Mouse (Mus musculus) granulocyte monocyte progenitor cell, adult 5-6 weeks (primary cell): ENCODE results near the gene Rapgef4. TPM values are rescaled to one million over a fixed set of nuclear protein-coding genes. Genes with fewer than 3 reads are reported as not detected.
A peak's percentile ranks its signal among the peaks of the same experiment; 100 is the strongest.

ENCODE experiments used
- ATAC-seq: replicated peaks from 2 replicates; pipeline ENCODE4 v1.8.0; 2016; ENCODE audit warnings: mild to moderate bottlenecking, moderate TSS enrichment, inconsistent platforms; ENCODE audit not compliant: poor library complexity, severe bottlenecking
- total RNA-seq, 2 experiments: library from RNA; stranded (forward) in 1 of 2; stranded (reverse) in 1 of 2; fragments of 200-712, 200-1000 nt in 1 of 2; fragments of >200 nt in 1 of 2; fragmentation: Nextera tagmentation in 1 of 2; gene quantifications; 2 replicates each; pipeline ENCODE4 v1.2.3; 2014 to 2017

Gene Rapgef4
- total RNA-seq, 2 experiments from 2014 or later: 2.6 to 5.3 TPM

DNA sequence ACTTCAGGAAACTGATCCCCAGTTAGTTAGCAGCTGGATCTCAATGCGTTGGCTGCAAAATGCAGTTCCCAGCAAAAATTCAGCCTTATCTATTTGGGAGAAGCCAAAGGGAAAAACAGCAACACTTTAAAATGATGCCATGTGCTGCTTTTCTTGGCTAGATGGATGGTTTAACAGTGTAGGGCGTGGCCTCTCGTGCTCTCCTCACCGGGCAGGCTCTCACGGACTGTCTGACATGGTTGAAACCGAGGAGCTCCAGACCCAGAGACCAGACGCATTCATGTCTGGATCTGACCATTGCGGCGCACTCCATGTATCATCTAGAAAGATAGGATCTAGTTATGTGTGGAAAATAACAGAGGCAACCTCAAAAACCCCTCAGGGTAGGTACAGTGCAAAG lies 87.5 kb downstream of the Rapgef4 start:
- no peak for ATAC-seq

DNA sequence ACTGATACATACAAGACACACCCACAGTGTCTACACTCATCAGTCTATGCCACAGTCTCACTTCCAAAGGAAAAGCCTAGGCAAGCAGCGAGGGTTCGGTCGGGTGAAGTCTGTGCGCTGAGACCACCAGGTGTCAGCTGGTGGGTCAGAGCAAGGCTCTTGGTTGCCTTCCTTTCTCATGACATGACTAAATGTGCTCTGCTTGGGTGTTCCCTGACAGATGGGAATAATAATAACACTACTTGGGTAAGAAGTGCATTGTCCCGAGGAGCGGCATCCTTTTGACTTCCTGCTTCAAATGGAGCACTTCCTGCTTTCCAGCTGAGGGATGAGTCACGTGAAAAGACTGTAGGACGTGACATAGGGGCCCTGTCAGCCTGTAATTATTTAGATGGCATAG lies 89.0 kb downstream of the Rapgef4 start:
- peak; percentile 63 for ATAC-seq

DNA sequence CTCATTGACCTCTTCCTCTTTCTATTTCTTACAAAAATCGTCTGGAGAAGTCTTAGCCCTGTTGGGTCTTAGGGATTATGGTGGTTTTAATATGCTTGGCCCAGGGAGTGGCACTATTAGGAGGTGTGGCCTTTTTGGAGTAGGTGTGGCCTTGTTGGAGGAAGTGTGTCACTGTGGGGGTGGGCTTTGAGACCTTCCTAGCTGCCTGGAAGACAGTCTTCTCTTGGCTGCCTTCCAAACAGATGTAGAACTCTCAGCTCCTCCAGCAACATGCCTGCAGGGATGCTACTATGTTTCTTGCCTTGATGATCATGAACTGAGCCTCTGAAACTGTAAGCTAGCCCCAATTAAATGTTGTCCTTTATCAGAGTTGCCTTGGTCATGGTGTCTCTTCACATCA lies 92.1 kb downstream of the Rapgef4 start:
- 0 out of 2 replicates have a peak, but pooled peaks have one; percentile 18 for ATAC-seq

DNA sequence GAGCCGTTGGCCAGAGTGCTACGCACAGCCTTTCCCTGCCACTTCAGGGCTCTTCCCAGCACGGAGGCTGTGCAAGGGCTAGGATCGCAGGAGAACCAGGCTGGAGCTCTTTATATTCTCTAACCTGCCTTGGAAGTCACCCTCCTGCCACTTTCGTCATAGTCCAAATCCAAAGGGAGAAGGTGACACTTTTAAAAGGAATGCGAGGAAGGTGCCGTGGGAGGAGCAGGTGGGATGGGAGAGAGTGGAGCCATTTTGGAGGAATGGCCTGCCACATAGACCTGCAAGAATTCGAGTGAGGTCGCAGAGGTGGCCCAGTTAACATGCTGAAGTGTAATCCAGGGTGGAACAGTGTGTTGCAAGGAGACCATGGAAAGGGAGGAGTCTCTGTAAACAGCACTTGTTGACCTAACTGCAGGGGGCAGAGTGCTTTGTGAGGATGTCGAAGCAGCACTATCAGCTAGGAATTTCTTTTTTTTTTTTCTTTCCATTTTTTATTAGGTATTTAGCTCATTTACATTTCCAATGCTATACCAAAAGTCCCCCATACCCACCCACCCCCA lies 94.0 kb downstream of the Rapgef4 start:
- ATAC-seq: no peak

DNA sequence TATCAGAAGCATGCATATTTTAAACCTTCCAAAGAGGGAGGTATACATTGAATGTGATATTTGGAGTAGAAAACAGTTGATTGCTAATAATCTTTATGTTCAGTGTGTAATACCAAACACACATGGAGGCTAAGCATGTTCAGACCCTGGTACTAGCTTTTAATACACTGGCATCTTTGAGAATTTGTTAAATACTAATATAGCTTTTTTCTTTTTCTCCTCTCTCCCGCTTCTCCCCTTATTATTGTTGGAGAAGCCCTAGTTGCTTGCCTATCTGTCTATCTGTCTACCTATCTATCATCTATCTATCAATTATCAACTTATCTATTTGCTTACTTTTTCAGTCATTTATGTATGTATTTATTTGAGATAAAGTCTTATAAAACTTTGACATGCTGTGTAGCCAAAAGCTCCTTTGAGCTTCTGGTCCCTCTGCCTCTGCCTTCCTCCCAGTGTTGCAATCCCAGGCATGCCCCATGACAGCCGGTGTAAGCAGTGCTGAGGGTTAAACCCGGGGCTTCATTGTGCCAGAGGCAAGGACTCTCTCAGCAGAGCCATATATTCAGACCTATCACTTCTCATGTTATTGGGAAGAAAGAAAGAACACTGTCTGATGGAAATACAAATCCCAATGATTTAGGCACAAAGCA lies 96.6 kb downstream of the Rapgef4 start:
- peak; percentile 57 for ATAC-seq

DNA sequence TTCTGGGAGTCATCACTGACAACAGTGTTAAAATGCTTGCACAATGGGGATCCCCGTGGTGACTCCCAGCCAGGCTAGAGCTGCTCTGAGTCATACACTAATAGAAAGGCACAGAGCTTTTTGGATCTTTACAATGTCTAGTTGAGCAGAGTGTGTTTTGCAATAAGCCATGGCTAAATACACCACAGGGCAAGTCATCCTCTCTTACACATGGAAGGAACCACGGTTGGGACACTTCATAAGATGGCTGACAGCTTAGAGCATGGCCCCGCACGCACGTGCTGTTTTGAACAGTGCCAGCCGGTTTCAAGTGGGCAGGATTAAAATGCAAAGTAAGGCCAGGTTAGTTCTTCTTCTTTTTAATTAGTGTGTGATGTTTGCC lies 97.1 kb downstream of the Rapgef4 start:
- peak; percentile 92 for ATAC-seq

DNA sequence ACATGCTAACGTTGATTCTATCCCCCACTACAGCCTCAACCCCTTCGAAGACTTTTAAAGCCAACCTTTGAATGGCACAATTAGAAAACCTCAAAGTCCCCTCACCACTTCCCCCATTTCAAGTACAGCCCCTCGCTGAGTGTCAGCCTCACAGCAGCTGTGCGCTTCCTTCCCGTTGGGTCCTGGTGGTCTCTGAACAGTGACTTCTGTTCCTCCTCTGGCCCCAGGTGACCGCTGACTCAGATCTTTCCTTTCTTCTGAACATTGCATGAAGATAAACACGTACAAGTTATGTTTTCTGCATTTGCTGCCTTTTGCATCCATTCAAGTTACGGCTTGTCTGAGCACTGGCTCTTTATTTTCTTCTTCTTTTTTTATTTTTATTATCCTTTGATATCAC lies 98.1 kb downstream of the Rapgef4 start:
- ATAC-seq: peak; percentile 77

DNA sequence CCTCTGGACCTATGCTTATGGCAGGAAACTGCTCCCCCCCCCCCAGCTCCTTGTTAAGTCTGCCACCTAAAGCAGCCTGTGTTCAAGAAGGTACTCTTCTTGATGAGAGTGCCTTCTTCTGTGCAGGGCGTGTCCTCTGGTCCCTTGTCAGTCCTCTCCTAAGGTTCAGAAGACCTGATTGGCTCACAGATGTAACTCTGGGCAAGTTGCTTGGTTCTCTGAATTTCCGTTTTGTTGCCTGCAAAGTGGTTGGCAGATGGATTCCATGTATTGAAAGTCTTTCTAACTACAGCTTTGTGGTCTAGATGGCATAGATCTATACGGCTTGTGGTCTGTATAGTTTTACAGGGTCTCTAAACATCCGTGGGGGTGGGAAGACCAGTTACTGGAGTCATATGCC lies 101.8 kb downstream of the Rapgef4 start:
- no peak for ATAC-seq

DNA sequence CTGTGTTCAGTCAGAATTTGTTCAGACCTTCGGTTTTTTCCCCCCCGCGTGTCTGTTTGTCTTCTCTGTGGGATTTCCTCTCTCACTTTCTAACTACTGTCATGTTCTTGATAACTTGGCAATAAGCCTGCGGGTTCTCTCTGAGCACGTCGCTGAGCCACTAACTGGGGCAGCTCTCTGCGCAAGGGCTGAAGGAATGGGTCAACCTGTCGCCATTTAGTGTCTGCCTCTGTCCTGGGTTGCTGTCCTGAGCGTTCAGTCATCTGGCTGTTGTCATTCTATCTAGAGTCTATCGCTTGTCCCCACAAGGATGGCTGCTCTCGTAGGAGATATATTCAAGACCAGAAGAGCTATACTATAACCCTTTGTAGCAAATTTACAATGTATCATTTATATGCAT lies 107.8 kb downstream of the Rapgef4 start:
- no peak for ATAC-seq

DNA sequence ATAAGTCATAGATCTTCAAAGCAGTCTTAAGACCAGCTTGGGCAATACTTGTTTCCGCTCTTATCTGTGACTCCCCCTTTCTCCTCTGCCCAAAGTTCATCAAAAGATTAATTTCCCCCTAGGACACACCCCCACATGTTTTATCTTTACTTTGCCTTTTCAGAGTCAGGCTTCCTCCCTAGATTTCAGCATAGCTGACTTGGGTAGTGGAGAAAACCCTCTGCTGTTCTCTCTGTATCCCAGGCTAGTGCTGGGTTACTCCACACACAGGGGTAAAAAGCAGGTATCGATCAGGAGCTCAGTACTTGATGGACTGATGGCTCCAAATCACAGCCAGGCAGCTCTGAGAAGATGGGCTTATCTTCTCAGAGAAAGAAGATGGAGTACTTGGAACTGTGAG lies 109.0 kb downstream of the Rapgef4 start:
- ATAC-seq: 0 out of 2 replicates have a peak, but pooled peaks have one; percentile 9

DNA sequence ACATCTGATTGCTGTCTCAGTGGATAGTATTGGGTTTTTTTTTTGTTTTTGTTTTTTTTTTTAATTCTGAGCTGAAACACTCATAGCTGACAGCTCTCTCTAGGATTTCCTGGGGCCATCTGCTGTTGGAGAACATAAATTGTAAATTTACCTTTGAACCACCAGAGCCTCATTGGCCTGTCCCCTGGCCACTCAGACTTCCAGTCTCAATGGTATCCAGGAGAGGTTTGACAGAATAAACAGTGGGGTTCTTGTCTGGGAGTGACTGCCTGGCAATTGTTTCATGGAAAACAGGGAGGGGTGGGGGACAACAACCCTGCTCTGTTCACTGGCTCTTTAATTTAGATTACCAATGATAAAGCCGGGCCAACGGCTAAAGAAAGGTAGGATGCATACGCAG lies 111.0 kb downstream of the Rapgef4 start:
- ATAC-seq: no peak

DNA sequence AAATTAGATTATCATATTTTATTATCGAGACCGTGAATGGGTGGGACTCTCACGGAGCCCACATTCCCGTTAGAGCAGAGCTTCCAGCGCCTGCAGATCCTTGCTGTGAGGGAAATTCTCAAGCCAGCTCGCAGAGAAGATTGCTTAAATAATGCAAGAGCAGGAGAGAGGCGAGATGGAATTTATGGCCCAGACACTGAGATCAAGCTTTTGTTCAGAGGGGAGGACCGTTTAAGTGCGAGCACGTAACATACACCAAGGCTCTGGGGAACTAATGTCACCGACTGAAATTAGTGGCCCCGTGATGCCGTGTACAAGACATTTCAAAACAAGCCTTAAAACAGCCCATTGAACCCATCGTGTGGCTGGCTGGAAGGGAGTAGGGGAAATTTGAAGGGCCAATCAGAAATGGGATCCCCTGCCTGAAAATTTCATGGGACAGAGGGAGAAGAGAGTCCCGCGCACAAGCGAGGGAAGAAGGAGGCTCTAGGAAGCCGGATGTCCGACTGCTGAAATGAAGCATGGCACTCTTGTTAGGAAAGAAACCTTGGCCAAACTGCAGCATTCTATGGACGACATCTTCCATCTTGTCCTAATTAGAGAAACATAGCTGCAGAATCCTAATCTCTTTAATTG lies 112.5 kb downstream of the Rapgef4 start:
- no peak for ATAC-seq

DNA sequence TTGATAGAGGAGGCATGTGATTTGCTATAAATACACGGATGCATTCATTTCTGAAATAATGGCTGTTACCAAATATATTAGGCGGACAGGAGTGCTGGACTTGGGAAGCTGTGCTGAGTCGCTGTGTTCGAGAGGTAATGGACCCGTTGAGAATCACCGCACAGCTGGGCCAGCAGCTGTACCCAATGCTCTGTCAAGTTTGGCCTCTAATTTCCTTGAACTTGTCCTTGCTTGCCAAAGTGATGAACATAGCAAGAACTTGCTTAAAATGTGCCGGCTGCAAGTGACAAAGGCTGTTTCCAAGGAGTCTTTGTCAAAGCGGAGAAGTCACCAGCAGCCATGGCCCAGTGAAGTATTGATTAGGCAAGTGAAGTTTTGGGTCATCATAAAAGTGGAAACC lies 113.0 kb downstream of the Rapgef4 start:
- ATAC-seq: no peak

DNA sequence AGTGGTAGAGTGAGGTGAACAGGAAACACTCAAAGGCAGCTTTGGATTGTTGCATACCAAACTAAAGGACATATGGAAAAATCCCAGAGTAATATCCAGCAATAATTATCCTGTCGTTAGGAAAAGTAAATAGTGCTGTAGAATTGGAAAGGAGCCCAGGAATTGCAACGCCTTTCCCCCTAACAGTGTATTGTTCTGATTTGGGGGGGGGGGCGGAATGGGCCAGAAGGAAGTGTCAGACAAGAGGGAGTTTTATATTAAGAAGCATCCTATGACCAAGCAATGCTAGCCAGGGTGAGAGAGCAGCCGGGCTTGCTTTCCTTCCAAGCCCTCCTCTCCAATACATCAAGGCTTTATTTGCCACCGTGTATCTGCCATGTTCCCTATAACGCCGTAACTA lies 113.4 kb downstream of the Rapgef4 start:
- no peak for ATAC-seq

DNA sequence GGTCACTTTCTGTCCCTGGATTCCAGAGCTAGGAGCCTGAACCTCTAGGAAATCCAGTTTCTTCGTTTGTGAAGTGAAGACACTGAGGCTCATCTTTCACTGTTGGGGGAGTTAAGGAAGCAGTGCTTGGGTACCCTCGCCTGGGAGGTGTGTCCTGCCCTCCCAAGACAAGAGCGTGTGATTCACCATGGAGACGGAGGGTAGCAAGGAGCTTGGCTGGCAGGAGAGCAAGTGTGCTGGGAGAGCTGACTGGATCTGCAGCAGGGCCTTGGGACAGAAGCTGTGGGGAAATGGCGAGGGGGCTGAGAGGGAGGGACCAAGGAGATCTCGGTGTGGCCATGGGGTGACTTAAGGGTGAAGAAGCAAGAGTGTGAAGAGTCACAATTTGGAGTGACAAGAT lies 114.0 kb downstream of the Rapgef4 start:
- no peak for ATAC-seq

DNA sequence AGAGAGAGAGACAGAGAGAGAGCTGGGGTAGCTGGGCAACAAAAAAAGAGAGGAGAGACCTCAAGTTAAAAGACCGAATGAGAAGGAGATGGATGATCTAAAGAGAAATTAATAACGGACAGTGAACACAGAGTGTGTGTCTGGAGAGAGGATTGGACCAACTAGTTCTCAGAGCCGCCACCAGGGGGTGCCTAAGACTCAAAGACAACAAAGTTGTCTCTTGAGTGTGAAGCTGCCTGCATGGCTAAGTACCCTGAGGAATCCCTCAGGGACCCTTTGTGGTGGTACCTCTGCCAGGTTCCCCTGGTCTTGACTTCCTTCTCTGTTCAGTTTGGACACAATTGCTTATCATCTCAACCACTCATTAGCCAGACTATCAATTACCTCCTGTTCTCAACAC lies 115.3 kb downstream of the Rapgef4 start:
- peak; percentile 62 for ATAC-seq

DNA sequence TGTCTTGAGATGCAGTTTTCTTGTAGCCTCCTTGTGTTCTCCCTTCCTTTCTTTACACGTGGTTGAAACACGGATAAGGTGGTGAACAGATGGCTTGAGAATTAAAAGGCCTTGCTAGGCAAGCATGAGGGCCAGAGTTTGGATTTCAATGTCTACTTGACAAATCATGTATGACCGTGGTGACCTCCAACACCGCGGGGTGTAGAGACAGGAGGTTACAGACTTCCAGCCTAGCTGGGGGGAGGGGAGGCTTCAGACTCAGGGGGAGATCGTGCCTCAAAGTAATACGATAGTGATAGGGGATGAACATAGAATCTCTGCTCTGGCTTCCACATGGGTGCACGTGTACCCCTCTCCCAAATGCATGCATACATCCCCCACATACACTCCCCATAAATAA lies 117.3 kb downstream of the Rapgef4 start:
- no peak for ATAC-seq

DNA sequence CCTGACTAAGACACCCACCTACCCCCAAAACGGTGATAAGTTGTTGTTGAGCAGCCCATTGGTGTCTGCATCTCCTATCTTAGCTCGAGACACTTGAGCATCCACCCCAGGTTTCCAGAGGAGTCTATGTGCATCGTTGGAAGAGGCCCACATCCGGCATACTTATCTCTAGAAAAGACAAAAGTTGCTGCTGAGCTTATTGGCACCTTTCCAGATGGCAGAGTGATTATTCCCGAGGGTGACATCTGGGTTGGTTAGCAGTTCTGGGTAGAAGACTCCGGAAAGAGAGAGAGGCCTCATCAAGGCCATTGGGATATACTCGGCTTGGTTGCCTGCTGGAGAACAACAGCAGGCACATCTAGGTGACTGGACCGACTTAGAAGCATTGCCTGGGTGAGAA lies 123.6 kb downstream of the Rapgef4 start:
- no peak for ATAC-seq

DNA sequence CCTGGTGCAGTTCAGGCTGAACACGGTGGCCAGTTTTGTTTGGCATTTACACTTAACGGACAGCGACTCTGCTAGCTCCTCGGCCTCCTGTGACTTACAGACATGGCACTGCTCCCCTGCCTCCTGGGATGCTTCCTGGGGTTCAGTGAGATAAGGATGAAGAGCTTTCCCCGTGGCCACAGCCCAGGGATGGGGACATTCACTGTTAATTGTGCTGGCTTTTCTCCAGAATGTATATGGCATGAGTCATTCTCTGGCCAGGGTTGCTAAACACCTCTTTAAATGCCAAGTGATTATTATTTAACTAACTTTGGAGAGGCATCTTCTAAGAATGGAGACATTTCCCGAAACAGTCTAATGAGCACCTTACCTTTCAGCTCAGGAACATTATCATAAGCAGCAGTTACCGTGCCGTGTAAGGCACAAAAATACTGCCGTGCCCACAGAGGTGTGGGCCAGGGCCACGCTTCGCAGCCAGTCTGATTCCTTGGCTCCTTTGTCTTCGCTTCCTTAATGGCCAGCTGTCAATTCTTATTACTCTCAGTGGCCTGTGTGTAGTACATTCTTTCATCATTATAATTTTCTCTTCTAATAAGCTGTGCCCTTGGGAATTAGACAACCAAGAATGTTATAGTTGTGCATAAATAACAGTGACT lies 126.6 kb downstream of the Rapgef4 start:
- ATAC-seq: no peak

DNA sequence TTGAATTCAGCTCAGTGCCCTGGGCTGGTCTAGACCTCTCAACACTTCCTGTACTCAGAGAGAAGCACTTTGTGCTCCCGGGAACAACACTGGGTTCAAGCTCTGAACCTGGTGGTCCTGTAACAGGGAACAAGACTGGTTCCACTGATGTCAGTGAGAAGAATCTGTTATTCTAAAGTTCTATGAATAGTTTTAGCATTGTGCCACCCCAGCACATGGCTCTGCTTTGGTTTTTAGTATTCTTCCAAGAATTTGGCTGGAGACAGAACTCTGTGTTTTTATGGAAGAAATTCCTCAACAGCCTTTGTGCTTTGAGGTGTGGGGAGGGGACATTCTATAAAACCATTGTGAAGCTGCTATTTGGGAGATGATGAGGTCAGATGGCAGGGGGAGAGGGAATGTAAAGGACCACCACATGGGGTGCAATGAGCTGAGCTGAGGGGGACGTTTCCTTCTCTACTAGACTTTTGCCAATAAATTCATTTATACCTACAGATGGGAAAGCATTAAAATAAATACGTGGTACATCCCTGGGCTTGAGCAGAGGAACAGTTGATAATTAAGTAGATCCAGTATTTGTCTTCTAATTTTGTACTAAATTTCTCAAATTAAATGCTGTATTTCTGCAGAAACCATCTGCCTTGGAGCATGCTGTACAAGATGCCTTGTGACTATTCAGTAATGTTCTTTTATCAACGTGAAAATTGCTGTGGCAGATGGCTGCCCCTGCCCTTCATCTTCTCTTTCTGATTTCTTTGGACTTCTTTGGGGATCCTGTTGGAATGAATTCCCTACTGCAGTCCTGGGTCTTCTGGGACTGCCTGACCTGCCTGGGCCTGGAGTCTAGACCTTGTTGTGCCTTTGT lies 127.6 kb downstream of the Rapgef4 start:
- no peak for ATAC-seq

DNA sequence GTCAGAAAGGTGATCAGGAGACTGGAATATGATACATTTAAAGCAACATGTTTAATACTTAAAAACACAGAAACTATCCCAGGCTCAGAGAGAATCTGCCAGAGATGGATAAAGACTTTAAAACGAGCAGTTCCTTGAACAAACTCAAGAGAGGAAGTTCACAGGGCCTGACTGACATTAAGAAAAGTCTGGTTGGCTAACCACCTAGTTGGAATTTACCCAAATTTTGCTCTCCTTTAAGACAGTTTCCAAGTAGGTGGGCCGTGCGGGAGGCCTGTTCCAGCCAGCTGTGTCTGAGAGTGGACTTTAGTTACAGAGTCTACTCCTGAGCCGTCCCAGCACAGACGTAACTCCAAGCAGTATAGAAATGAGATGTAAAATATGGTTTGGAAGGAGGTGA lies 129.4 kb downstream of the Rapgef4 start:
- 0 out of 2 replicates have a peak, but pooled peaks have one; percentile 33 for ATAC-seq
